Mouse (Mus musculus) CH12F3 (cell line): ENCODE data around the gene Mapk7.

Source experiments
- in situ Hi-C: fragments of 300-500 bp; cut with MboI; formaldehyde crosslinking; loops from 2 replicates; pipeline ENCODE4 v1.14.3; 2020; ENCODE audit warnings: low sequenced_read_pairs

Gene Mapk7

DNA sequence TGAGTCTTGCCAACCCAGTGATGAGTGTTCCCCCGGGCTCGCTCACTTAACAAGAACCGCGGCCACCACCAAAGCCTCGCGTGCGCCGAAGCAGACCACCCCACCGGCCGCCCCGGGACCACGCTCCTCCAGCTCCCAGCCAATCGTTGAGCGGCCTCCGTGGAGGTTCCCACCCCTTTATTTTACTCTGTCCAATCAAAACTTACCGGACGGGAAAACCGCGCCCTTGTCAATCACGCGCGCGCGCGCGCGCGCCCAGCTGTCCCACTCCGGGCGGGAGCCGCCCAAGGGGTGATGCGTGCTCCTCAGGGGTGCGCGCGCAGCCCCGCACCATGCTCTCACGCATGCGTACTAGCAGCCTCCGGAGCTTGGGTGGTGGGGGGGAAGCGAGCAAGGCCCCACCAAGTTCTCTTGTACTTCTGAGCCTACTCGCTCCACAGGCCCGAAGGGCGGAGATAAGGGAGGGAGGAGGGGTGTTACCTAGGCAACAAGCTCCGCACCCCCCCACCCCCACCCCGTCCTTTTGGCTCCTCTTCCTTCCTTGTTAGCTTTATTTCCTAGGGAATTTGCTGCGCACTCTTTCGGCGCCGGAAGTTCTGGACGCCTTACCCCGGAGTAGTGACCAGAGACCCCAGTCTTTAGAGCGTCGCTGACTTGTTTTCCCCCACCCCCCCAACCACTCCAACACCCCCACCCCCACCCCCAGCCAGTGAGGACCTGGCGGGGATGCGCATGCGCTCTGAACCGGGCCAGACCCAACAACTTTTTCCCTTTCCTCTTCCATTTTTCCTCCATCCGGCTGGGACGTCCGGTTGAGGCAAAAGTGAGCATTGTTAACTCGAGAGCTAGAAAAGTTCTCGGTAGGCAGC, at the start of gene Mapk7:
Gene Mapk7 (minus strand): TSS at position 278 of the 869 bp plus-strand sequence.
- in situ Hi-C loops: no loop called here

DNA sequence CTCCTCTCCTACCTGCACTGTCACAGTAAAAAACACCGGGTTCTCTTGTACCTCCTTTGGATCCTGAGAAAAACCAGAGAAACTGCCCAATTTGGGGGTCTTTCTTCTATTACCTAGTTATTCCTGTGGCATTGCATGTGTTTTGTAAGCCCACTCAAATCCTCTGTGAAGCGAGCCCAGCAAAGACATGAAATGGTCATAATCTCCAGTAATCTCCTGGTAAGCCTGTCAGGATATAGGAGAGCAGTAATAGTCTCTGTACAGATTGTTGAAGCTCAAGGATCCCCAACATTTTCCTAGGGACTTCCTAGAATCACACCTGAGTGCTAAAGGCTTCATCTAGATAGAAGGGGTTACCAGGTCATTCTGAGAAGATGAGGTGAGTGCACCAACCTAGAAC, 46.9 kb upstream of the Mapk7 start:
- in situ Hi-C loops: no loop called here

- in situ Hi-C loops: no loop called here
Measured at GRCm38 (mm10) chr11:61540642-61541041, 46.4 kb upstream of the Mapk7 start.

DNA sequence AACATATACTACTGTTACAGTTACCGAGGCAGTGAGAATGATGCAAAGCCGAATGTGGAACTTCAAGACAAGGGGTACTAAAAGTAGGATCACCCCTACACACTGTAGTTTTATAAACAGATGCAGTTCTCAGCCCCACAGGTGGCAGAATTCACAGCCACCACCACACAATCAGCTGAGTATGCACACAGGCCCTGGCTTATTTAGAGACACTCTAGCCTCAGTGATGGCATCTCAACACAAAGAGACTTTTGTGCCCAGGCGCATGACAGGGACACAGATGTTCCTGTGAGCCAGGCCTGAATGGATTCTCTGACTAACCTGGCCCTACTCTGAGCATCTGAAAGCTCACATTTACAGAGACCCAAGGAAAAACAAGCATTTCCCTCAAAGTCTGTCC, 43.2 kb upstream of the Mapk7 start:
- in situ Hi-C loops: no loop called here

GRCm38 (mm10) chr11:61536952-61537351, 42.7 kb upstream of the Mapk7 start:
- in situ Hi-C loops: no loop called here

DNA sequence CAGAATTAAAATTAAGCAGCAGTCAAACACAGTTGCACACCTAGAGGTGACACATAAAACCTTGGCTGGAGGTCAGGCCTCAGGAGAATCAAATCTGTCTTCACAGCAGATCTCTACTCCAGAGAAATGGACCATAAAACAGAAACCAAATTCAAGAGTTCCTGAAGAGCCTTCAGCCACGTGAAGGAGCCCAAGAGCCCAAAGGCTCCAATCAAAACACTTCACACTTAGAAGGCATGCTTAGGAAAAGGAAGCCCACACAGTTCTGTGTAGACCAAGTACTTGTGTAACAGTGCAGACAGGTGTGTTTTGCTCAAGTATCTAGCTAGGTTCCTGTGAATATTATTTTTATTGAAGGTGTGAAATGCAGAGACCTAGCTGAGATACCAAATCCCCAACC, 41.3 kb upstream of the Mapk7 start:
- in situ Hi-C loops: no loop called here

DNA sequence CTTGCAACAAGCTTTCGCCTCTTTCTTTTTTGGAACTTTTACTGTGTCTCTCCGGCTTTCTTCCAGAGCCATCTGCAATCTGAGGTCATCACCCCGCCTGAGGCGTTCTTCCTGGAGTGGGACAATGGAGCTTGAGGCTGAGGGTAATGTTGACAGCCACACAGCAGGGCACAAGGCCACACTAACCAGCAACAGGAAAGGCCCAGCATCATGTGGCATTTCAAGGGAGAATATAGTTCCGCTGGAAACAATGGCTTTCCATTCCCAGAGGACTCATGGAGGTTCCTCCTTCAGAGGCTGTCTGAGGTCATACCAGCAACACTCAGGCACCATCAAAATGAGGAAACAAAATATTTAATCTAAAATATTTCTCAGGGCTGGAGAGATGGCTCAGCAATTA, 39.4 kb upstream of the Mapk7 start:
- in situ Hi-C loops: no loop called here

- in situ Hi-C loops: no loop called here
Measured at GRCm38 (mm10) chr11:61532820-61533219, 38.6 kb upstream of the Mapk7 start.

DNA sequence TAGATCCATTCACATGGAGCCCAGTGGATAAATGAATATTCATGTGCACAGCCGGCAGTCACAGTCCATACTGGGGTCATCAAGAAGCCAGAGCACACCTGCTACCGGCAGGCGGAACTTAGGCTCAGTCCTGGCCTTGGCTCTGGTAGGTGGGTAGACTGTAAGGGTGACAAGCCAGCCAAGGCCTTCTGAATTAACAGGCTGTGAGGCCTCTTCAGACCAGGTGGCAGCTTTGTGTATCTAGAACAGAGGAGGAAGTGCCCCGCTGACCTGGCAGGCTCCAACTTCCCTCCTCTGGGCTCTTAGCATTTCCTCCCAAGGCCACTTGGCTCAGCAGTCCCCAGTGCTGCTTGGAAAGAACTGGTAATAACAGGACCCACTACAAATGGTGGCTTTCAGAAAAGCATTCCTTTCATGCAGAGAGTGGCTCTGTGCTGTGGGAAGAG, 35.1 kb upstream of the Mapk7 start:
- in situ Hi-C loops: no loop called here

GRCm38 (mm10) chr11:61526872-61527271, 32.7 kb upstream of the Mapk7 start:
- in situ Hi-C loops: no loop called here

GRCm38 (mm10) chr11:61519484-61520107, 25.4 kb upstream of the Mapk7 start:
- in situ Hi-C loops: no loop called here

GRCm38 (mm10) chr11:61518871-61519270, 24.7 kb upstream of the Mapk7 start:
- in situ Hi-C loops: no loop called here

DNA sequence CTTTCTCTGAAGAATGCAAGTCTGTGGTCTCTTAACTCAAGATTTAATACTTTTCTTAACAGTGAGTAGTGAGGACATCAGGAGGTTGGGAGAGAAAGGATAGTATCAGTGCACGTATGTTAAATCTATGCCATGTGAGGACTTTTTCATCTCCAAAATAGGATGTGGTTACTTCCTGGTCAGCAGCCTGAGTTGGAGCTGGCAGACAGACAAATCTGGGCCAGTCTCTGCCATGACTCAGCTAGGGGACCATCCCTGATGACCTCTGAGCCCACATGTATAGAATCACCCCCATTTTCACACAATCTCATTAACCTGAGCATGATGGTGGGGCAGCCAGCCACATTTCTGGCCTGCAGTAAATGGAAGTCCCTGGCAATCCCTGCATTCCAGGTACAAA, 23.8 kb upstream of the Mapk7 start:
- in situ Hi-C loops: no loop called here

GRCm38 (mm10) chr11:61514953-61515352, 20.7 kb upstream of the Mapk7 start:
- in situ Hi-C loops: no loop called here

DNA sequence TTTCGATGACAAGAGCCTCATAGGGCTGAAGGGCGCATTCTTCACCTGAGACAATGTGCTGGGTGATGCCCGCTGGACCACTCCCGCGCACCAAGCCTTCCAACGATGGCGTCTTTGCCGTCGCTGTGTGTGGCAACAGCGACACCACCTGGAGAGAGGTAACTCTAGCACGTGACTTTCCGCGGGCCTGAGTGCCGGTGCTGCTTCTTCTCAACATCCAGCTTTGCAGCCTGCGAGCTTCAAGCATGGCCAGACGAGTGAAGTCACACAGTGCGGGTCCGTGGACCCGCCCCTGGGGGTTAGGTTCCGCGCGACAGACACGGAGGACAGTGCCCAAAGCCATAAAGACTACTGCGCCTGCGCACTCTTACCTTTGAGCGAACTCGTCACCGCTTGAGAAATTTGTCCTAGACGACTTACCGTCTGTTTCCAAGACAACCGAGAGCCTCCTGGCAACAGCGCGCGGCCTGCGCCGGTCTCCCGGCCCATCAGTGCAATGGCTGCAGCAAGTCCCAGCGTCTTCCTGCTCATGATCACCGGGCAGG, 10.6 kb upstream of the Mapk7 start, which contains the start of gene B9d1:
Gene B9d1 (plus strand): TSS at position 432 of the 545 bp plus-strand sequence.
- in situ Hi-C loops: loop anchor here (5.0 to 10.0 kb wide), 2 partner anchors 92 to 110 kb away; no protein-coding TSS in a partner anchor

DNA sequence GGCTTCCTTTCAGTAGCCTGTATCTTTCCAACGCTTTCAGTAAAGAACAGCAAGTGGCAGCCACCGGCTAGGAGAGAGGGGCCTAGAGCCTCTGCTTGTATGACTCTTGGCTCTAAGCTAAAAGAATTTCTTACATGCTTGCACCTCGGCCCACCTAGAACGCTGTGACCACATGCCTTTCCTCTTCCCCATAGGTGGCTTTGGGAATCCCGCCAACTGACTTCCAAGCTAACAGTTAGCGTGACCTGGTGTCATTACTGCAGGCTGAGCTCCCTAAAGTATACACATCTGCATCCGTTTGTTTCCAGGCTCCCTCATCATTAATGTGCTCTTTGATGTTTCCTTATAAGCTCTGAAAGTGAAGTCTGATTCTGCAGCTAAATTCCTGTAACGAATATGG, 9.7 kb upstream of the Mapk7 start:
- in situ Hi-C loops: loop anchor here (10.0 kb wide), 1 partner anchor 111 kb away; no protein-coding TSS in a partner anchor

- in situ Hi-C loops: no loop called here
Measured at GRCm38 (mm10) chr11:61498736-61499504, 4.7 kb upstream of the Mapk7 start.

DNA sequence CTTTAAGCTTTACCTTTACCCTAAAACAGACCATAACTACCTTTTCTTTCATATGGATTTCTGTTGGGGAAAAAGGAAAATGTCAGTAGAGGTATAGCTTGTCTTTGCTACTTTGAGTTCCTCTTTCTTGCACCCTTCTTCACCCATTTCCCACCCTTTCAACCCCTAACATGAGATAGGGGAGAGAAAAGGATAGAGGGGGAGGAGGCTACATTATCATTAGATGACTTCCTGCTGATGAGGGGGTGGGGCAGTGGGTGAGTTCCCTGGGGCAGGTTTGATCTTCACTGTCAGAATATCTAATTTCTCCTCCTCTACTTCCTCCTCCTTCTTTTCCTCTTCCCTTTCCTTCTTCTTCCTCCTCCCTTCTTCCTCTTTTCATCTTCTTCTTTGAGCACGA, 3.3 kb upstream of the Mapk7 start:
- in situ Hi-C loops: no loop called here

DNA sequence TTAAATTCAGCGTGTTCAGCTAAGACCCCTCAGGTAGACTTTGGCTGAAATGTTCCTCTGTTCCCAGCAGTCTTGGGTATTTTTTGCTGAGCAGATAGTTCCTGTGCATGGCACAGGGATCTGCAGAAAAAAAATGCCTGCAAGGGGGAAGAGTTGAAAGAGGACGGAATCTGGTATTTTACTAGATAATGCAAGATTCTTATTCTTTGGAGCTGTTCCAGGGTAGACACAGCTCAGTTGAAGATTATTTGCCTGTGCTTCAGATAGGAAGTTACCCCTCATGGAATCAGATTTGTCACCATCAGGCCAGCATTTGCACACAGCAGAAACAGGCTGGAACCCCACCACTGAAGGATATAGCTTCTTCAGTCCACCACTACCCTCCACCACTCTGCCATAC, 1.3 kb upstream of the Mapk7 start:
- in situ Hi-C loops: no loop called here

DNA sequence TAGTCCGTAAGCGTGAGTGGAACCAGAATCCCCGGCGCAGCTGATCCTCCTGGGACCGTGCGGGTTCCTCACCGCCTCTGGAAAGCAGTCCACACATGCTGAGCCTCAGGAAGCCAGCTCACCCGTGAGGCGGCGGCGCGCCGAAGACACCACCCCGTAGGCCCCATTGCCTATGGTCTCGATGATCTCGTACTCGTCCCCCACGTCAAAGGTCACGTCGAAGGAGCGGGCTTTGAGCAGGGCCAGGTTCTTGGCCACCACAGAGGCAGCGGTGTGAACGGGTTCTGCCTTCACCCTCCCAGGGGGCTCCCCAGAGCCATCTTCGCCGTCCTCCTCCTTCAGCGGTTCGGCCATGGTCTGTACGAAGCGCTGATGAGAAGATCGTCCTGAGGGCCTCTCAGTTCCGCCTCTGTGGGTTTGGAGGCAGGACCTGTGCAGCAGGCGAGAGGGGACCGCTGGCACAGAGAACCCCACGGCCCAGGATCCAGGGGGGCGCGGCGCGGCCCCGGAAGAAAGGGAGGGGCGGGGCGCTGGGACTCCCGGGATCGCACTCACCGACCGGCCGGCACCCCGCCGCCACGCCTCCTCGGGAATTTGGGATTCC, 579 bp downstream of the Mapk7 start:
- in situ Hi-C loops: no loop called here
